Mouse (Mus musculus): ENCODE data around the gene Fkbp10. TPM values are rescaled to one million over a fixed set of nuclear protein-coding genes. Genes with fewer than 3 reads are reported as not detected.

The Fkbp10 gene
- polyA plus RNA-seq, 1 experiment: 34.4 TPM

- DNase-seq (ENCODE audit: low read depth): no peak
These were observed 3.8 kb upstream of the Fkbp10 start for GRCm38 (mm10) chr11:100411736-100412135.

DNA sequence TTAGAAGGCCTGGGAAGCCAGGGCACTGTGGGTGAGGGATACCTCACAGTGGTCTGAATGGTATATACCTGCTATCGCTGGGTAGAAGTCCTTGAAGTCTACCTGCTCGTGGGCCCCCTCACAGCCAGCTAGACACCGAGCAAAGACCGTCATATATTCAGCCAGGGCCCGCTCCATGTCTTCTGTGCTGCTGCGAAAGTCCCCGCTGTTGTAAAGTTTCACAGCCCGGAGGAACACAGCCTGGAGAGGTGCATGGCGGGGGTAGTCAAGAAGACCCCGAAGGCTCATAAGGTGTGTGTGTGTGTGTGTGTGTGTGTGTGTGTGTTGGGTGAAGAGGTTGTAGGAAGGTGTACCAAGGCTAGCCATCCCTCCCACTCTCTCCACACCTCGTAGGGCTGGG is 2.0 kb upstream of the Fkbp10 start:
- no peak for DNase-seq (ENCODE audit: low read depth)

- no peak for DNase-seq (ENCODE audit: low read depth)
These were observed 1.2 kb upstream of the Fkbp10 start, which contains the start of gene P3h4 for GRCm38 (mm10) chr11:100414021-100414913. TSS of gene P3h4 (minus strand) at chr11:100414836.

GRCm38 (mm10) chr11:100421537-100421936 is 6.0 kb downstream of the Fkbp10 start:
- DNase-seq (ENCODE audit: low read depth): no peak

GRCm38 (mm10) chr11:100423836-100424235 is 8.3 kb downstream of the Fkbp10 start:
- no peak for DNase-seq (ENCODE audit: low read depth)

DNA sequence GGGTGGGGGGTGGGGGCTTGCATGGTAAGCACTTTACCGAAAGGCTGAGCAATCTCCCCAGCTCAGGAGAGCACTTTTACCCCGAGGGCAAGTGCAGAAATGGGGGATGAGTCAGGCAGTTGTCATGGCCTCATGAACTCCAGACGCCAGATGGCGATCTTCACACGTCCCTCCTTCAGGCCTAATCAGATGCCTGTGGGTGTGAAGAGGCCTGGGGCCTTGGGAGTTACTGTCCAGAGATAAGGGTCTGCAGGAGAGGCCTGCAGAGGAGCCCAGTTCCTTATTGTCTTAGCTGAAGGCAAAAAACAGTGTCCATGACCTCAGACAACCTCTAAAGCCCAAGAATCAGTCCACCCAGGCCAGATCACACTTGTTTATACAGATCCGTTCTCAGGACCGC is 10.4 kb downstream of the Fkbp10 start:
- no peak for DNase-seq (ENCODE audit: low read depth)

GRCm38 (mm10) chr11:100426820-100427219 is 11.3 kb downstream of the Fkbp10 start:
- no peak for DNase-seq (ENCODE audit: low read depth)

DNA sequence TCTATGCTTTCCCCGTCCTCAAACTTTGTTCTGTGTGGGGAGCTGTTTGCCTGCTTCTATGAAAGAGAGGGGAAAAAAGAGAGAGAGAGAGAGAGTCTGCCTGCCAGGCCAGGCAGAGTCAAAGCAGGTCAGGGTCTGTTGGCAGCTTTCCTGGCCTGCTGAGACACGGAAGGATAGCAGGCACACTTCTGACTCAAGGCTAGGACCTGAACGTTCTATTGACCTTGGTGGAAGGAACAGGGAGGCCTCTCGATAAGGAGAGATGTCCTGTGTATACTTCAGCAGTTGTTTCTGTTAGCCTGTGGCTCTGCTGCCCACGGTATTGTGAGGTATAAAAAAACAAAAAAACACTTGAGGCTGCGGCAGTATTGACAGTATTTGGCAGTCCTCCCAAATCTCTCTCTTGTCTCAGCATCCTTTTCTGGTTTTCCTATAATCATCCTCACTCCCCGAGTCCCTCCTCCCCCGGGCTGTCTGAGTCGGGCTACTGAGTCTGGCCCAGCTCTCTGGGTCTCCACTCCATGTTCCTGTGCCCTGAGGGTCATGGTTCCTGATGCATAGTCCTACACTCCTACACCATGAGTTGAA is 13.2 kb downstream of the Fkbp10 start:
- no peak for DNase-seq (ENCODE audit: low read depth)

GRCm38 (mm10) chr11:100430052-100430451 is 14.6 kb downstream of the Fkbp10 start:
- DNase-seq (ENCODE audit: low read depth): no peak

- DNase-seq (ENCODE audit: low read depth): no peak
These were observed 16.5 kb downstream of the Fkbp10 start for GRCm38 (mm10) chr11:100432002-100432401.

- no peak for DNase-seq (ENCODE audit: low read depth)
These were observed 20.3 kb downstream of the Fkbp10 start for GRCm38 (mm10) chr11:100435678-100436246.

GRCm38 (mm10) chr11:100437901-100438300 is 22.4 kb downstream of the Fkbp10 start:
- no peak for DNase-seq (ENCODE audit: low read depth)

GRCm38 (mm10) chr11:100440691-100441522 is 25.4 kb downstream of the Fkbp10 start:
- no peak for DNase-seq (ENCODE audit: low read depth)

- DNase-seq (ENCODE audit: low read depth): no peak
These were observed 26.3 kb downstream of the Fkbp10 start, which contains the start of the genes Nt5c3b and Klhl10 for GRCm38 (mm10) chr11:100441797-100442196. TSS of gene Nt5c3b (minus strand) at chr11:100441808. TSS of gene Klhl10 (plus strand) at chr11:100441917.

GRCm38 (mm10) chr11:100442625-100443024 is 27.1 kb downstream of the Fkbp10 start:
- no peak for DNase-seq (ENCODE audit: low read depth)

GRCm38 (mm10) chr11:100457247-100457646 is 41.8 kb downstream of the Fkbp10 start:
- no peak for DNase-seq (ENCODE audit: low read depth)

- DNase-seq (ENCODE audit: low read depth): no peak
These were observed 42.2 kb downstream of the Fkbp10 start for GRCm38 (mm10) chr11:100457711-100458110.

- no peak for DNase-seq (ENCODE audit: low read depth)
These were observed 47.2 kb downstream of the Fkbp10 start for GRCm38 (mm10) chr11:100462699-100463098.

- DNase-seq (ENCODE audit: low read depth): no peak
These were observed 49.8 kb downstream of the Fkbp10 start for GRCm38 (mm10) chr11:100465229-100465792.

DNA sequence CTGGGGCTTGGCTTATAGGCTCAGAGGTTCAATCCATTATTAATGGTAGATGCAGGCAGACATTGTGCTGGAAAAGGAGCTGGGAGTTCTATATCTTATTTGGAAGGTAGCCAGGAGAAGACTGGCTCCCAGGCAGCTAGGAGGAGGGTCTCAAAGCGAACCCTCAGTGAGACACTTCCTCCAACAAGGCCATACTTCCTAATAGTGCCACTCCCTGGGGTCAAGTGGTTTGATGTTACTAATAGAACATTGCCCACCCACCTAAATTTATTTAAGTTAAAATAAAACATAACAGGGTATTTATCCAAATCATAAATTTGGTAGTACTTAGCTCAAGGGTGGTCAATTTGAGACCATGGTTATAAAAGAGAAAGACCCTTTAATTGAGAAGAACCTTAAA is 50.3 kb downstream of the Fkbp10 start:
- no peak for DNase-seq (ENCODE audit: low read depth)
